Mouse (Mus musculus): ENCODE measurements around the gene Gm9513. TPM values are rescaled to one million over a fixed set of nuclear protein-coding genes. Genes with fewer than 3 reads are reported as not detected.

The Gm9513 gene
- not detected in 2 replicates for total RNA-seq (2015)
- not detected in 2 replicates for total RNA-seq (2017)

- ATAC-seq (ENCODE audit: poor library complexity, severe bottlenecking): no peak
These were observed at the start of gene Gm9513 for GRCm38 (mm10) chr9:36475338-36475737. Gm9513 (plus strand) TSS chr9:36475638.

GRCm38 (mm10) chr9:36431584-36431983 is 43.9 kb upstream of the Gm9513 start, which contains the start of gene Gm7257:
Gm7257 (plus strand) TSS chr9:36431884.
- ATAC-seq (ENCODE audit: poor library complexity, severe bottlenecking): no peak

GRCm38 (mm10) chr9:36435051-36435764 is 40.2 kb upstream of the Gm9513 start:
- ATAC-seq (ENCODE audit: poor library complexity, severe bottlenecking): no peak

- no peak for ATAC-seq (ENCODE audit: poor library complexity, severe bottlenecking)
These were observed 19.2 kb downstream of the Gm9513 start for GRCm38 (mm10) chr9:36494501-36495220.

GRCm38 (mm10) chr9:36495824-36496223 is 20.4 kb downstream of the Gm9513 start:
- ATAC-seq (ENCODE audit: poor library complexity, severe bottlenecking): no peak

- no peak for ATAC-seq (ENCODE audit: poor library complexity, severe bottlenecking)
These were observed 28.8 kb downstream of the Gm9513 start for GRCm38 (mm10) chr9:36504211-36504610.

Other genes with a start within 250 kb of the Gm9513 start
- gene Gm7257, start 43.8 kb upstream of the Gm9513 start, total RNA-seq (2015): not detected in 2 replicates
- gene Gm7257, start 43.8 kb upstream of the Gm9513 start, total RNA-seq (2017): not detected in 2 replicates
- gene Gm5615, start 66.3 kb downstream of the Gm9513 start, total RNA-seq (2015): not detected in 2 replicates
- not detected in 2 replicates for gene Gm5615, start 66.3 kb downstream of the Gm9513 start, total RNA-seq (2017)
- gene Gm17689, start 107.0 kb downstream of the Gm9513 start, total RNA-seq (2015): not detected in 2 replicates
- not detected in 2 replicates for gene Gm17689, start 107.0 kb downstream of the Gm9513 start, total RNA-seq (2017)
- not detected in 2 replicates for gene A630095E13Rik, start 167.7 kb downstream of the Gm9513 start, total RNA-seq (2015)
- not detected in 2 replicates for gene A630095E13Rik, start 167.7 kb downstream of the Gm9513 start, total RNA-seq (2017)
- not detected in 2 replicates for gene Acrv1, start 217.6 kb downstream of the Gm9513 start, total RNA-seq (2015)
- not detected in 2 replicates for gene Acrv1, start 217.6 kb downstream of the Gm9513 start, total RNA-seq (2017)